Mouse (Mus musculus) stomach, postnatal 0 days (tissue): ENCODE results near the gene Mb.

Source experiments
- CTCF ChIP-seq: IDR thresholded peaks from 2 replicates; pipeline ENCODE4 v1.5.1; 2016; ENCODE audit warnings: antibody characterized with exemption, low read depth, mild to moderate bottlenecking, moderate library complexity
- EP300 ChIP-seq: optimal IDR thresholded peaks from 2 replicates; pipeline ENCODE3; 2016; ENCODE audit warnings: antibody characterized with exemption

DNA sequence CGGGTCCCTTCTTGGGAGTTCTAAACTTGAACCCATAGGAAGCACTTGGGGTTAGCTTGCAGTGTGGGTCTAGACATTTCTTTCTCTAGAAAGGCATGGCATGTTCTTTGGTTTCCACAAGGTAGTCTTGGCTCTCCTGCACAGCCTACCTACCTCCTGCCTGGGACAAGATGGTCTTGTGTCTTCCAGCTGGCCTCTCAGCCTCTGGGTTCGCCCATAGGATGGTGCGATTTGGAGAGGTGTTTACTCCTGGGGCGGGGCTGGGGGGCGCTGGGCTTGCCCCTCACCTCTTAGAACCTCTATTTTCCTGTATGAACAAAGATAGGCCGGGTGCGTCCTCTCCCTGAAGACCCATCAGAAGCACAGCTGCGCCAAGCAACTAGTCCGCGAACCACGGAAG, 63.3 kb downstream of the Mb start:
- TF ChIP-seq CTCF, result no peak
- no peak for TF ChIP-seq EP300
